Mouse (Mus musculus): ENCODE measurements around the gene Glra2.
"Not testable (repeated sequence)": the region's sequence is repeated elsewhere in the genome, so short reads cannot be mapped to it uniquely, and the experiment has no call there.

Gene Glra2

GRCm38 (mm10) chrX:165326939-165327698 is at the start of gene Glra2:
Gene Glra2 (minus strand): TSS chrX:165327393.
- DNase-seq (ENCODE audit: extremely low read depth, low read depth): no peak

DNA sequence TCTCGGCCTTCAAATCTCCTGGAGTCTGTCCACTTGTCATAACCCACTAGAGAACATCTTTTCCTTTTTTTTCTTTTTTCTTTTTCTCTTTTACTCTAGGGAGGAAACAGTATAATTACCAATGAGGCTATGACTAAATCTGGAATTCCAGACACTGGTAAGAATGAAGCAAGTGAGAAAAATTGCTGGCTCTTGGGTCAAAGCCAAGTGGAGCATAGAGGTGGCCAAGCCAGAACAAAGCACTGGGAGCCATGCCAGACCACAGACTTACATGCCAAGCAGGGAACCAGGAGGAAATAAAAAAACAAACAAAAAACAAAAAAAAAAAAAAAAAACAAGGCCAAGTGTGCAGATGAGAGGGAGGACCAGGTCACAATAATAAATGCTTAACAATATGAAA is 35.6 kb upstream of the Glra2 start:
- no peak for DNase-seq (ENCODE audit: extremely low read depth, low read depth)

DNA sequence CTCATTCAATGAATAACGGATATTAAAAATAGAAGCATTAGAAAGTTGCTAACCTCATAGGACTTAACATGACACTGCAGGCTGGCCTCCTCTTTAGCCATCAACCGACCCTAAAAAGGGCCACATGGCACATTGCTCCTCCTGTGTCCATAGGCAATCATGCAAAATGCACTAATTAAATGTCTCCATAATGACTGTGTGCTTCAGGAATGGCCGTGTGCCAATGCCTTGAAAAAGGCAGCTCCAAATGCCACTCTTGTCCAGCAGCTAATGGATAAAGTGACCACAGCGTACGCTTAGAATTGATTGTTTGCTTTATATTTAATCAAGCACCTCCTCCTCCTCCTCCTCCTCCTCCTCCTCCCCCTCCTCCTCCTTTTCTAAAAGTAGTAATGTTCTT is 17.4 kb upstream of the Glra2 start:
- no peak for DNase-seq (ENCODE audit: extremely low read depth, low read depth)

GRCm38 (mm10) chrX:165327699-165328333 is 623 bp upstream of the Glra2 start:
- DNase-seq (ENCODE audit: extremely low read depth, low read depth): no peak

GRCm38 (mm10) chrX:165193550-165193949 is 133.6 kb downstream of the Glra2 start:
- DNase-seq (ENCODE audit: extremely low read depth, low read depth): no peak

DNA sequence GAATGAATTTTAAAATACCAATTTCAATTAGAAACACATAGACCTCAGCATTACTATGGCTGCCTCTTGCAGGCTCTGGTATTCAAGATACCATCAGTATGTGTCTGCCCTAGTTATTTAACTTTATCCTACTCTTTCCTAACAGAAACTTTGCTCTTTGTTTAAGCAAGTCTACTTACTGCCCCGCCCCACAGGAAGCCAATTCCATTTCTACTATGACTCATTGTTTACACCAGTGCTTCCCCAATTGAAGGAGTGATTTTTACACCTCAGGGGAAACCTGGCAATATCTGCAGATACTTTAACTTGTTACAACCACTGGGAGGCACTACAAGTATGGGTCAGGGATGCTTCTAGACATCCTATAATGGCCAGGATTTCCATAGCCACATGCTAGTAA is 136.0 kb downstream of the Glra2 start:
- DNase-seq (ENCODE audit: extremely low read depth, low read depth): no peak

GRCm38 (mm10) chrX:165182948-165183347 is 144.2 kb downstream of the Glra2 start:
- DNase-seq (ENCODE audit: extremely low read depth, low read depth): not testable (repeated sequence)

DNA sequence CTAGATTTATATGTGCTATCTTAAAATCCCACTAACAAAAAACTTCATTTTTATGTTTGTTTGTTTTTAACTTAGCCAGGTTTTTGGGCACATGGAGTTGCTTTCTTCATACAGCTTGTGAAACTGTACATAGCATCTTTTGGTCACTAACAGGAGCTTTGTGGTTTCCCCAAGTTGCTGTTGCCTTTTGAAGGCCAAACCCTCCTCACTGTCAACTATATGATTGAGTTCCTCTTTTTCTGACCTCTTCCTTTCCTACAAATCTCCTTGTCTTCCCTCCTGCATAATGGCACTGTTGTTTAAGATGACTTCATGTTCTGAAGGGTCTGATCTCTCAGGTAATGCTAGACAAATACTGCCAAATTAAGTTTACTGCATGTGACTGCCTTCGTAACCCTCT is 170.6 kb downstream of the Glra2 start:
- DNase-seq (ENCODE audit: extremely low read depth, low read depth): no peak

DNA sequence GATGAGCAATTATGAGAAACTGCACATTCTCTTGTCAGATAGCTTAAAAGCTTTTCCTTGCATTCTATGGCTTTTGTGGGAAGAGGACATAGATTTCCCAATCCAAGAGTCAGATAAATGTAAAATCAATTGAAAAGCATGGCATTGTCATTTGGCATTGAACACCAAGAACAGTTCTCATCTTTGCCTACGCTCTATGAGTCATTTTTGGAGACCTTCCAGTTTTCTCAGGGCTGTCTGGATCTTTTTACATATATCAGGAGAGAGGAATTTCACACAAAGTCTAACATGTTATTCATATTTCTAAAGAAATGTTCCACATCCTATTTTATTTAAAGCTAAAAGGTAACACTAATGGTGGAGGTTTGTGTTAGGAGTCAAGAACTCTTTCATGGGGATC is 223.0 kb downstream of the Glra2 start:
- DNase-seq (ENCODE audit: extremely low read depth, low read depth): no peak

Measured in MEL-GATA-1-ER (cell line).